Mouse (Mus musculus): Measurements from ENCODE around the gene Cldn7. TPM values are rescaled to one million over a fixed set of nuclear protein-coding genes. Genes with fewer than 3 reads are reported as not detected.
"Not testable (repeated sequence)": the region's sequence is repeated elsewhere in the genome, so short reads cannot be mapped to it uniquely, and the experiment has no call there.

Cldn7 gene
- polyA plus RNA-seq, 1 experiment: not detected

GRCm38 (mm10) chr11:70015677-70016076 is 51.1 kb downstream of the Cldn7 start:
- Histone ChIP-seq H3K36me3 (ENCODE audit: control insufficient read depth, insufficient read depth) (peaks cover 22% of the 10 kb centered on the region), H3K79me2 (ENCODE audit: control insufficient read depth, insufficient read depth) (peaks cover 19% of the 10 kb centered on the region), H3K4me2 (ENCODE audit: low read depth) (peak overlapping the region; percentile 66), H3ac (ENCODE audit: control insufficient read depth, insufficient read length) (no peak overlapping the region), H3K4me3 (peak overlapping the region; percentile 28), H3K27me3 (ENCODE audit: control insufficient read depth, insufficient read depth, insufficient read length) (no peaks in the 10 kb centered on the region)
- TF ChIP-seq CEBPB (IDR thresholded peaks at IDR 0.05; ENCODE audit: insufficient read depth, poor library complexity, severe bottlenecking): no peak
- no peak for TF ChIP-seq TCF3 (IDR thresholded peaks at IDR 0.05; ENCODE audit: insufficient read length, low read depth)
- no peak for TF ChIP-seq TCF12 (IDR thresholded peaks at IDR 0.05; ENCODE audit: insufficient read depth, poor library complexity, severe bottlenecking)
- TF ChIP-seq MYOD1 (IDR thresholded peaks at IDR 0.05; ENCODE audit: control insufficient read depth in 1 of 3, insufficient read length in 2 of 3, low read depth in 2 of 3): no peak
- no peak for TF ChIP-seq SRF (IDR thresholded peaks at IDR 0.05; ENCODE audit: control insufficient read depth, insufficient read length, low read depth)
- no peak for TF ChIP-seq MAX (IDR thresholded peaks at IDR 0.05; ENCODE audit: low read depth)
- TF ChIP-seq POLR2AphosphoS2 (IDR thresholded peaks at IDR 0.05; ENCODE audit: insufficient read length, low read depth): no peak
- no peak for TF ChIP-seq E2F4 (IDR thresholded peaks at IDR 0.05; ENCODE audit: insufficient read depth)
- no peak for TF ChIP-seq POLR2A (IDR thresholded peaks at IDR 0.05; ENCODE audit: insufficient read length, low read depth)
- no peak for TF ChIP-seq REST (IDR thresholded peaks at IDR 0.05; ENCODE audit: insufficient read depth, insufficient read length)
- no peak for TF ChIP-seq USF1 (IDR thresholded peaks at IDR 0.05; ENCODE audit: low read depth)
- no peak for TF ChIP-seq MYOG (IDR thresholded peaks at IDR 0.05; ENCODE audit: control insufficient read depth in 1 of 3, insufficient read depth in 1 of 3, insufficient read length in 2 of 3, low read depth in 2 of 3)

GRCm38 (mm10) chr11:70016177-70016576 is 51.6 kb downstream of the Cldn7 start:
- peaks cover 19% of the 10 kb centered on the region for H3K79me2 ChIP-seq (ENCODE audit: control insufficient read depth, insufficient read depth)
- H3K36me3 ChIP-seq (ENCODE audit: control insufficient read depth, insufficient read depth): peaks cover 17% of the 10 kb centered on the region
- H3K27me3 ChIP-seq (ENCODE audit: control insufficient read depth, insufficient read depth, insufficient read length); H3K4me2 ChIP-seq (ENCODE audit: low read depth); H3K4me3 ChIP-seq; H3ac ChIP-seq (ENCODE audit: control insufficient read depth, insufficient read length): not testable (repeated sequence)

- H3K4me3 ChIP-seq: peak within 1 kb of the TSS; percentile 43
- peaks cover 20% of the 10 kb centered on the region for H3K79me2 ChIP-seq (ENCODE audit: control insufficient read depth, insufficient read depth)
- no peaks in the 10 kb centered on the region for H3K27me3 ChIP-seq (ENCODE audit: control insufficient read depth, insufficient read depth, insufficient read length)
- peak within 1 kb of the TSS; percentile 81 for H3K4me2 ChIP-seq (ENCODE audit: low read depth)
- peaks cover 12% of the 10 kb centered on the region for H3K36me3 ChIP-seq (ENCODE audit: control insufficient read depth, insufficient read depth)
- TF ChIP-seq CEBPB (IDR thresholded peaks at IDR 0.05; ENCODE audit: insufficient read depth, poor library complexity, severe bottlenecking) (no peak), REST (IDR thresholded peaks at IDR 0.05; ENCODE audit: insufficient read depth, insufficient read length) (no peak), POLR2A (IDR thresholded peaks at IDR 0.05; ENCODE audit: insufficient read length, low read depth) (no peak), MYOG (IDR thresholded peaks at IDR 0.05; ENCODE audit: control insufficient read depth in 1 of 3, insufficient read depth in 1 of 3, insufficient read length in 2 of 3, low read depth in 2 of 3) (no peak), POLR2AphosphoS2 (IDR thresholded peaks at IDR 0.05; ENCODE audit: insufficient read length, low read depth) (no peak), MYOD1 (IDR thresholded peaks at IDR 0.05; ENCODE audit: control insufficient read depth in 1 of 3, insufficient read length in 2 of 3, low read depth in 2 of 3) (no peak), SRF (IDR thresholded peaks at IDR 0.05; ENCODE audit: control insufficient read depth, insufficient read length, low read depth) (no peak), TCF3 (IDR thresholded peaks at IDR 0.05; ENCODE audit: insufficient read length, low read depth) (no peak), USF1 (IDR thresholded peaks at IDR 0.05; ENCODE audit: low read depth) (no peak), E2F4 (IDR thresholded peaks at IDR 0.05; ENCODE audit: insufficient read depth) (no peak)
- H3ac ChIP-seq (ENCODE audit: control insufficient read depth, insufficient read length): no peak within 1 kb of the TSS
Measured at GRCm38 (mm10) chr11:70016669-70017068, 52.1 kb downstream of the Cldn7 start, which contains the start of gene Dlg4. Gene Dlg4, plus strand, starts transcription at chr11:70016942.

GRCm38 (mm10) chr11:70017199-70017767 is 52.7 kb downstream of the Cldn7 start:
- peaks cover 6% of the 10 kb centered on the region for H3K36me3 ChIP-seq (ENCODE audit: control insufficient read depth, insufficient read depth)
- peaks cover 26% of the 10 kb centered on the region for H3K79me2 ChIP-seq (ENCODE audit: control insufficient read depth, insufficient read depth)
- H3ac ChIP-seq (ENCODE audit: control insufficient read depth, insufficient read length): no peak overlapping the region
- no peaks in the 10 kb centered on the region for H3K27me3 ChIP-seq (ENCODE audit: control insufficient read depth, insufficient read depth, insufficient read length)
- H3K4me2 ChIP-seq (ENCODE audit: low read depth): peak overlapping the region; percentile 81
- TF ChIP-seq E2F4 (IDR thresholded peaks at IDR 0.05; ENCODE audit: insufficient read depth): no peak
- TF ChIP-seq TCF12 (IDR thresholded peaks at IDR 0.05; ENCODE audit: insufficient read depth, poor library complexity, severe bottlenecking): no peak
- no peak for TF ChIP-seq MAX (IDR thresholded peaks at IDR 0.05; ENCODE audit: low read depth)
- TF ChIP-seq CEBPB (IDR thresholded peaks at IDR 0.05; ENCODE audit: insufficient read depth, poor library complexity, severe bottlenecking): no peak
- TF ChIP-seq POLR2A (IDR thresholded peaks at IDR 0.05; ENCODE audit: insufficient read length, low read depth): no peak
- TF ChIP-seq USF1 (IDR thresholded peaks at IDR 0.05; ENCODE audit: low read depth): no peak
- no peak for TF ChIP-seq MYOD1 (IDR thresholded peaks at IDR 0.05; ENCODE audit: control insufficient read depth in 1 of 3, insufficient read length in 2 of 3, low read depth in 2 of 3)
- TF ChIP-seq SRF (IDR thresholded peaks at IDR 0.05; ENCODE audit: control insufficient read depth, insufficient read length, low read depth): no peak
- TF ChIP-seq POLR2AphosphoS2 (IDR thresholded peaks at IDR 0.05; ENCODE audit: insufficient read length, low read depth): no peak
- TF ChIP-seq TCF3 (IDR thresholded peaks at IDR 0.05; ENCODE audit: insufficient read length, low read depth): no peak
- no peak for TF ChIP-seq REST (IDR thresholded peaks at IDR 0.05; ENCODE audit: insufficient read depth, insufficient read length)
- TF ChIP-seq MYOG (IDR thresholded peaks at IDR 0.05; ENCODE audit: control insufficient read depth in 1 of 3, insufficient read depth in 1 of 3, insufficient read length in 2 of 3, low read depth in 2 of 3): no peak
- H3K4me3 ChIP-seq: peak overlapping the region; percentile 43

Other genes with a start within 250 kb of the Cldn7 start
- gene Polr2a, start 206.1 kb upstream of the Cldn7 start, polyA plus RNA-seq (2012; fragmentation: generic; extraction: Trizol): 69.5 TPM
- 0.26 TPM for gene Slc35g3, start 202.8 kb upstream of the Cldn7 start, polyA plus RNA-seq (2012; fragmentation: generic; extraction: Trizol)
- 9.4 TPM for gene Zbtb4, start 198.9 kb upstream of the Cldn7 start, polyA plus RNA-seq (2012; fragmentation: generic; extraction: Trizol)
- 95.3 TPM for gene Chrnb1, start 168.8 kb upstream of the Cldn7 start, polyA plus RNA-seq (2012; fragmentation: generic; extraction: Trizol)
- gene Fgf11, start 162.9 kb upstream of the Cldn7 start, polyA plus RNA-seq (2012; fragmentation: generic; extraction: Trizol): 17.5 TPM
- 0.61 TPM for gene Tmem102, start 159.2 kb upstream of the Cldn7 start, polyA plus RNA-seq (2012; fragmentation: generic; extraction: Trizol)
- 0.02 TPM for gene Gm39566, start 149.5 kb upstream of the Cldn7 start, polyA plus RNA-seq (2012; fragmentation: generic; extraction: Trizol)
- not detected for gene Spem2, start 146.3 kb upstream of the Cldn7 start, polyA plus RNA-seq (2012; fragmentation: generic; extraction: Trizol)
- 0.05 TPM for gene Spem1, start 142.6 kb upstream of the Cldn7 start, polyA plus RNA-seq (2012; fragmentation: generic; extraction: Trizol)
- gene Nlgn2, start 127.0 kb upstream of the Cldn7 start, polyA plus RNA-seq (2012; fragmentation: generic; extraction: Trizol): 12.8 TPM
- 259 TPM for gene Tmem256, start 126.3 kb upstream of the Cldn7 start, polyA plus RNA-seq (2012; fragmentation: generic; extraction: Trizol)
- gene Plscr3, start 118.4 kb upstream of the Cldn7 start, polyA plus RNA-seq (2012; fragmentation: generic; extraction: Trizol): 91.9 TPM
- gene Tnk1, start 106.0 kb upstream of the Cldn7 start, polyA plus RNA-seq (2012; fragmentation: generic; extraction: Trizol): not detected
- not detected for gene Tmem95, start 86.8 kb upstream of the Cldn7 start, polyA plus RNA-seq (2012; fragmentation: generic; extraction: Trizol)
- gene Kctd11, start 83.4 kb upstream of the Cldn7 start, polyA plus RNA-seq (2012; fragmentation: generic; extraction: Trizol): 24.5 TPM
- gene Acap1, start 69.2 kb upstream of the Cldn7 start, polyA plus RNA-seq (2012; fragmentation: generic; extraction: Trizol): 1.4 TPM
- 3.0 TPM for gene 2810408A11Rik, start 63.8 kb upstream of the Cldn7 start, polyA plus RNA-seq (2012; fragmentation: generic; extraction: Trizol)
- 42.2 TPM for gene Neurl4, start 63.7 kb upstream of the Cldn7 start, polyA plus RNA-seq (2012; fragmentation: generic; extraction: Trizol)
- 38.0 TPM for gene Gps2, start 50.9 kb upstream of the Cldn7 start, polyA plus RNA-seq (2012; fragmentation: generic; extraction: Trizol)
- 1,243 TPM for gene Eif5a, start 42.8 kb upstream of the Cldn7 start, polyA plus RNA-seq (2012; fragmentation: generic; extraction: Trizol)
- gene Ybx2, start 29.0 kb upstream of the Cldn7 start, polyA plus RNA-seq (2012; fragmentation: generic; extraction: Trizol): 0.12 TPM
- 14.1 TPM for gene Slc2a4, start 16.6 kb upstream of the Cldn7 start, polyA plus RNA-seq (2012; fragmentation: generic; extraction: Trizol)
- gene Ctdnep1, start 16.4 kb downstream of the Cldn7 start, polyA plus RNA-seq (2012; fragmentation: generic; extraction: Trizol): 146 TPM
- 91.5 TPM for gene Elp5, start 17.7 kb downstream of the Cldn7 start, polyA plus RNA-seq (2012; fragmentation: generic; extraction: Trizol)
- gene Gabarap, start 26.4 kb downstream of the Cldn7 start, polyA plus RNA-seq (2012; fragmentation: generic; extraction: Trizol): 530 TPM
- 58.6 TPM for gene Phf23, start 31.0 kb downstream of the Cldn7 start, polyA plus RNA-seq (2012; fragmentation: generic; extraction: Trizol)
- gene Dvl2, start 35.8 kb downstream of the Cldn7 start, polyA plus RNA-seq (2012; fragmentation: generic; extraction: Trizol): 24.3 TPM
- gene Acadvl, start 50.6 kb downstream of the Cldn7 start, polyA plus RNA-seq (2012; fragmentation: generic; extraction: Trizol): 130 TPM
- 26.8 TPM for gene Dlg4, start 52.2 kb downstream of the Cldn7 start, polyA plus RNA-seq (2012; fragmentation: generic; extraction: Trizol)
- gene Asgr1, start 89.3 kb downstream of the Cldn7 start, polyA plus RNA-seq (2012; fragmentation: generic; extraction: Trizol): 0.06 TPM
- 0.85 TPM for gene Asgr2, start 127.9 kb downstream of the Cldn7 start, polyA plus RNA-seq (2012; fragmentation: generic; extraction: Trizol)
- 1.2 TPM for gene Mgl2, start 165.6 kb downstream of the Cldn7 start, polyA plus RNA-seq (2012; fragmentation: generic; extraction: Trizol)
- gene Clec10a, start 191.4 kb downstream of the Cldn7 start, polyA plus RNA-seq (2012; fragmentation: generic; extraction: Trizol): 0.13 TPM
- 17.4 TPM for gene Slc16a11, start 248.0 kb downstream of the Cldn7 start, polyA plus RNA-seq (2012; fragmentation: generic; extraction: Trizol)